Mouse (Mus musculus) CH12F3 (cell line): Measurements from ENCODE around the gene Smad6.

Experiments
- in situ Hi-C: fragments of 300-500 bp; cut with MboI; formaldehyde crosslinking; loops from 2 replicates; pipeline ENCODE4 v1.14.3; 2020; ENCODE audit warnings: low sequenced_read_pairs

The Smad6 gene

GRCm38 (mm10) chr9:63965579-63965981 lies 56.3 kb downstream of the Smad6 start:
- in situ Hi-C loops, result no loop called here

DNA sequence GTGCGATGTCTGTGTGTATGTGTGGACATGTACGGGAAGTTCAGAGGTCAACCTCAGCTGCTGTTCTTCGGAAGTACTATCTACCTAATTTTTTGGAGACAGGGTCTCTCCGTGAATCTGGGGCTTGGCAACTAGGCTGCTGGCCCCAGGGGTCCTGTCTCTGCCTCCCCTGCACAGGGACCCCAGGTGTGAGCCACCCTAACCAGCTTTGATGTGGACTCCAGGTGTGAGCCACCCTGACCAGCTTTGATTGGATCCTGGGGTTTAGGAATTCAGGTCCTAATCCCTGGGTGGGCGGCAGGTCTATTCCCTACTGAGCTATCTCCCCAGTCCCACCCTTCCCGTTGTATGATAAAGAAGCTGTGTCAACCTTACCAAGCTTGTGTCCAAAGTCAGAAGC lies 60.0 kb downstream of the Smad6 start:
- in situ Hi-C loops, result no loop called here

DNA sequence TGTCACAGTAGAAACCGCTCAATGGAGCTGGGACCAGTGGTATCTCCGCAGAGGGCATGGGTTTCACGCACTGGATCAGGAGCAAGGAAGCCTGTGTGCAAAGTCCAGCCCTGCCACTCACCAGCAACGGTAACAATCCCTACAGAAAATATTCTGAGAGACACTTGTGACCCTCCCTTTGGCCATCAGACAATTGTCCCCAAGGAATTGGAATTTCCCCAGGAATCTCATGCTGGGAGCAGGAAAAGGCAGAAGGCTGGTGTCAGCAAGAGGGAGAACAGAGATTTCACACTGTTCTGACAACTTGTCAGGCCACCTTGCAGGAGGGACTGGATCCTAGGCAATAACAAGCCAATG lies 61.1 kb downstream of the Smad6 start:
- in situ Hi-C loops, result no loop called here

GRCm38 (mm10) chr9:63959933-63960828 lies 61.7 kb downstream of the Smad6 start:
- in situ Hi-C loops, result no loop called here

DNA sequence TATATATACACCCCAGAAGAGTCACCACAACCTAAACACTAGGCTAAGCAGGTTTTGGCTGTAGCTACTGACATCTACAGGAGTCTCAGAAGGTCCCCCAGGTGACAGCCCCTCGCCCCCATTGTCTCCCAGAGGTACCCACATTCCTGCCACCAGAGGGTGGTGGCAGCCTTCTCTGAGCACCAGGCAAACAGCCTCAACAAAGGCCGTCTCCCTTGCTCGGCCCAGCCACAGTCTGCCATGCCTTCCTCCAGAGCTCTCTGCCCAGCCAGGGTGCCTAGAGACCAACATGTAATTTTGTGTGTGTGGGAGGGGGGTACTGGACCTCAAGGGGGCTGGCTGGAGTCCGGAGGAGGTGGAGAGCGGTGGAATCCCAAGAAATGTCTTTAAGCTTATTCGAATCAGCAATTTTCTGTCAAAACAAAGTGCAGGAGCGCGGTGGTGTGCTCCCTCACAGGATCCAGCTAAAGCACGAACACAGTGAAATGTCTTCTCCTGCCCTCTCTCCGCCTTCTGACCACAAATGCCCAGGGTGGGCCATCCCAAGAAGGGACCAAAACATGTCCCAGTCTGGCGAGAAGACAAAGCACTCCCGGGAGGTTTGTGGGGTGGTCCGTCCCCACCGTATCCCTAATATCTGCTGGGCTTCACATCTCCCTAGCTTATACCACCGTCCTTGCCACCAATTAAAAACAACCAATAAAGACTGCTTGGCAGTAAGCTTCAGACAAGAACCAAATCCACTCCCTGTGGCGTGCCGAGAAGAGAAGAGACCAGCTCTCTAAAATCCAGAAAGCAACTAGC lies 62.5 kb downstream of the Smad6 start:
- in situ Hi-C loops, result no loop called here

GRCm38 (mm10) chr9:63958337-63959030 lies 63.4 kb downstream of the Smad6 start:
- in situ Hi-C loops, result no loop called here

- in situ Hi-C loops, result no loop called here
These were observed 64.1 kb downstream of the Smad6 start for GRCm38 (mm10) chr9:63957647-63958185.

DNA sequence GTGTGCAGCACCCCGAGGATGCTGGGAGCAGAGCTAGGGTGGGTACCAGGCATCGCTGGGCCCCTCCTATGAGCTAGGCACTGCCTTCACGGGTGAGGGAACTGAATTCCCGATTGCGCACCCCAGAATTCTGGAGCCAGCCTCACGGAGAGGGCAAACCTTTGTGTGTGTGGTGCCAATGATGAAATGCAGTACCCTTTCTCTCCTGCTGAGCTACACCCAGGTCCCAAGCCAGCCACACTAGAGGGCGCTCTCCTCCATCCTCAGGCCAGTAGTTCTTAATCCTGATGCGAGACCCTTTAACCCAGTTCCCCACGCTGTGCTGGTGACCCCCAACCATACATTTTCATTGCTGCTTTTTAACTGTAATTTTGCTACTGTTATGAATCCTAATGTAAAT lies 65.8 kb downstream of the Smad6 start:
- in situ Hi-C loops, result no loop called here

GRCm38 (mm10) chr9:63953691-63954090 lies 68.2 kb downstream of the Smad6 start:
- in situ Hi-C loops, result no loop called here

- in situ Hi-C loops, result no loop called here
These were observed 69.3 kb downstream of the Smad6 start for GRCm38 (mm10) chr9:63952591-63952990.

DNA sequence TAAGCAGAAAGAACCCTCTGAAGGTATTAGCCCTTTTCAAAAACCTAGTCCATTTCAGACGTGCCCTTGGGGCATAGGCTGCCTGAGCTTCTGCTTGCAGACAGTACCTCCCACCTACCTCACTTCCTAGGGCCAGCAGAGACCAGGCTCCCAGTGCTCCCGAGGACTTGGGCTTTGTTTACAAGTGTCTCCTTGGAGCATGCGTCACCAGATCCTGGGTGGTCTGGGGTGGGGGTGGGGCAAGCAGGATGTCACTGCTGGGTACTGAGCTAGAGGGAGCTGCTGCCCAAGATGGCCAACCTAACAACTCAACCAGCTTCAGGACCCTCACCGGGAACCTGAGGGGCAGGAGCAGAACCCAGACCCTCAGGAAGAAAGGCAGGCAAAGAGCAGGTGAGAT lies 71.5 kb downstream of the Smad6 start:
- in situ Hi-C loops, result no loop called here

- in situ Hi-C loops, result no loop called here
These were observed 72.5 kb downstream of the Smad6 start for GRCm38 (mm10) chr9:63949393-63949792.

- in situ Hi-C loops, result no loop called here
These were observed 79.3 kb downstream of the Smad6 start for GRCm38 (mm10) chr9:63942608-63942982.

DNA sequence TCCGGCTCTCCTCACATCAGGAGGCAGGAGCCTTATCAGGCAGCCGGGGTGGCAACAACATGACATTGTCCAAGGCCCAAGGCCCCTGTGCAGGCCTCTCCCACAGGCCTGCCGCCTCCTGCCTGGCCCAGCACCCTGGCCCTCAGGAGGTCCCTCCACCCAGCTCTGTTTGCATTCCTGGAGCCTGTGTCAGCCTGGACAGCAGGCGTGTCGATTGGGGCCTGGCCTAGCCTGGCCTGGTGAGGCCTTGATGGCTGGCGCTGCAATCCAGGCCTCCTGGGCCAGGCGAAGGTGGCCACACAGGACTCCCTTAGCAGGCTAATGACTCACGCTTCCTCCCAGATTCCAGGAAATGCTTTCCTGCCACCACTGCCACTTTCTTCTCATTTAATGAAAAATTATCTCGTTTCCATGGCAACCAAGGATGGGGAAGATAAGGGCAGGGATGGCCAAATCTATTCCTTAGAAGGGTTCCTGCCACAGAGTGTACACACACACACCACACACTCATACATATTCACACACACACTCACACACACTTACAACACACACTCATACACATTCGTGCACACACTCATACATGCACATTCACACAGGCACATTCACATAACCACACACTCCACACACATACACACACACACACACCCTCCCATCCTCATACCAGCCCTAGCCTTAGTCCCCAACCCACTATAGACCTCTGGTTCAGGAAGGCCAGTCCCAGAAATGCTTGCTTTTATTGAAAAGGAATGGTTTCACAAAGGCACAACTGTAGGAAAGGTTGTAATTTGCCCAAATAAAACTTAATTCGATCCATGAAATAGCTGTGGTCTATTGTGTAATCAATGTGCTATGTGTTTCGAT lies 79.9 kb downstream of the Smad6 start:
- in situ Hi-C loops, result no loop called here

DNA sequence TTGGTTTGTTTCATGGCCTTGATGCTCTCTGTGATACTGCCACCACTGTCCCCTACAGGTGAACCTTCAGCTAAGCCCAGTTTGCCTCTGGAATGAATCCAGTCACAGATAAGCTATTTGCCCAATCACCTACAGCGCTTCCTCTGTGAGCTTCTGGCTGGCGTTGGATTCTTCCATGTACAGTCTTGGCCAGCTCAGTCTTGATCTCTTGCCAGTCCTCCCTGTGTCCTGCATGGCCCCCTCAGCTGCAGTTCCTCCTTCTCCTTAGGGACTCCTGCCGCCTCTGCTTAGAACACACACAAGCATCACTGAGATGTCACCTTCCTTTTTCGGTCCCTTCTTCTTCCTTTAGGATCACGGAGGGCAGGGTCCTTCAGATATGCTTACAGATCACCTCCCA lies 85.6 kb downstream of the Smad6 start:
- in situ Hi-C loops, result no loop called here

- in situ Hi-C loops, result no loop called here
These were observed 88.8 kb downstream of the Smad6 start for GRCm38 (mm10) chr9:63933068-63933467.

DNA sequence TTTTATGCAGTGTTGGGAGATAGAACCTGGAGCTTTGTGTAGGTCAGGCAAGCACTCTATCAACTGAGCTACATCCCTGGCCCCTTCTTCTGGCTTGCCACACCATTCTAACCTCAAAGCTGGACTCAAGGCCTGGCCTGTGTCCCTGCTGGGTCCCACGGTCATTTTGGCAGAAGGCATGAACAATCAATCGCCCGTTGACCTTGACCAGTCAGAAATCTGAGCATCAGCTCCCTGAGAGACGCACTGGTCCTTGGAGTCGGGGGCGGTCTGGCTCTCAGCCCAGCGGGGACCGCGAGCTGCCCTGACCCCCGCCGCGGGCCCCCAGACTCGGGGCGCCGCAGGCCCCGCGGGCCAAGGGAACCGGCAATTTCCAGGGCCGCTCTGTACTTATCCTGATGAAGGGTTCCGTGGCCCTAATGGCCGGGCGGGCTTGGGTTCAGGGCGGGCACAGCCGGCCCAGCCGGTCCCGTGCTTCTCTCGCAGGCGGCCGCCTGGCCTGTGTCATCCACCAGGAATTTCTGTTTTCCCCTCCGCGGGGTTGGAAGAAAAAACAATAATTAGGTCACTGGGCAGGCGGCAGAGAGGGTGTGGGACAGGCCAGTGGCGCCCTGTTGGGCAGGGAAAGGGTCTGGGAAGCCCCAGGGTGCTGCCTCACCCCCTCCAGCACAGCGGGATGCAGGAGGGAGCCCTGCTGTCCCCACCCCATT lies 94.4 kb downstream of the Smad6 start:
- in situ Hi-C loops, result no loop called here

DNA sequence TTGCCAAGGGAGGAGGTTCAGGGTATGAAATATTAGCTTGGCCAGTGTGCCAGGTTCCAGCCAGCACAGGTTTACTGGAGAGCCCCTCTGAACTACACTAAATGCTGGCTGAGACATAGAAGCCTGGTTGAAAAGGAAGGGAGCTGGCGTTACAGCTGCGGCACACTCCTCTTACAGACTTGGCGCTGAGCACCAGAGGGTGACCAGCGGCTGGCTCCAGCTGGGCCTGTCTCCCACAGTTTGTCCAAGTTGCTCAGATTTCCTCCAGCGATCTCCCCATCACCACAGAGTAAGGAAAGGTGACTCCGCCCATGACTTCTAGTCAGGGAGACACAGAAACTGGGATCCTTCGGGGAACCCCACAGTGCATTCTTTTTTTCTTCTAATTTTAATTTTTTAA lies 95.5 kb downstream of the Smad6 start:
- in situ Hi-C loops, result no loop called here

- in situ Hi-C loops, result no loop called here
These were observed 98.6 kb downstream of the Smad6 start for GRCm38 (mm10) chr9:63923190-63923717.
